In genomic region chr19:45738521-45738920, GRCm38 (mm10) we compare ENCODE assay signal across 23 mouse cellular contexts. TPM values are rescaled to one million over a fixed set of nuclear protein-coding genes. Genes with fewer than 3 reads are reported as not detected.
"Had no signal": no experiment of that assay in that cellular context is flagged by ENCODE, and none has a peak within 500 bp of the region (broad histone marks: within the 10 kb centered on the region; RNA-seq: fewer than 3 reads in every experiment).

No protein-coding gene starts in this region.

- H3K4me2 ChIP-seq: lung, embryonic 14.5 days; midbrain, embryonic 12.5 days; neural tube, embryonic 13.5 days; neural tube, embryonic 15.5 days had no signal

- H3K27ac ChIP-seq: liver, embryonic 14.5 days; midbrain, embryonic 12.5 days; neural tube, embryonic 13.5 days; neural tube, embryonic 15.5 days had no signal

- H3K9ac ChIP-seq: liver, embryonic 14.5 days; lung, embryonic 14.5 days; midbrain, embryonic 12.5 days; neural tube, embryonic 13.5 days; neural tube, embryonic 15.5 days had no signal

- H3K9me3 ChIP-seq: midbrain, embryonic 12.5 days; neural tube, embryonic 13.5 days; neural tube, embryonic 15.5 days had no signal

- H3K4me3 ChIP-seq: midbrain, embryonic 12.5 days; myocyte; neural tube, embryonic 13.5 days; neural tube, embryonic 15.5 days had no signal

- ATAC-seq: midbrain, embryonic 16.5 days had no signal

- DNase-seq: lung, adult 18-20 months; lung, embryonic 14.5 days; lung, postnatal 10 days; lung, postnatal 4 days; retina, postnatal 1 day; right cerebral cortex, adult 18-20 months; right cerebral cortex, postnatal 25 days; right cerebral cortex, postnatal 4 days; spleen, adult 18-20 months; thymus, adult 18-20 months; thymus, postnatal 14 days; thymus, postnatal 36 days had no signal

- H3K36me3 ChIP-seq: midbrain, embryonic 12.5 days; neural tube, embryonic 13.5 days; neural tube, embryonic 15.5 days had no signal

RNA-seq across cellular contexts. Expression of gene Fgf8, which starts 4.2 kb away (rescaled TPM):
- polyA plus RNA-seq: liver, embryonic 16.5 days; lung, embryonic 14.5 days; lung, embryonic 16.5 days; myocyte; neural tube, embryonic 13.5 days; small intestine, adult 2 months; stomach, embryonic 14.5 days; stomach, embryonic 16.5 days had no signal
